Comparison of ENCODE assay signal across 15 mouse cellular contexts in genomic region chr17:80537136-80537535, GRCm38 (mm10). TPM values are rescaled to one million over a fixed set of nuclear protein-coding genes. Genes with fewer than 3 reads are reported as not detected.
DNase-seq lines count a peak whose midpoint lies in the region; ATAC-seq and TF ChIP-seq lines count a peak whose summit lies in the region.
"Had no signal": no experiment of that assay in that cellular context is flagged by ENCODE, and none has a peak within 500 bp of the region (broad histone marks: within the 10 kb centered on the region; RNA-seq: fewer than 3 reads in every experiment).

No protein-coding gene starts in this region.

- ATAC-seq in intestine, embryonic 14.5 days (replicated peaks; ENCODE audit: low FRiP score, low TSS enrichment, low read depth) = no peak
- no peak for ATAC-seq in intestine, embryonic 15.5 days
- ATAC-seq in midbrain, embryonic 11.5 days (ENCODE audit: low FRiP score) = no peak
- ATAC-seq in stomach, postnatal 0 days (ENCODE audit: low FRiP score, low TSS enrichment) = no peak
- ATAC-seq in midbrain, embryonic 15.5 days (replicated peaks) = no peak

- no peak for TF ChIP-seq EP300 in stomach, postnatal 0 days (optimal IDR thresholded peaks at IDR 0.05)

- no peaks in the 10 kb centered on the region for H3K9me3 ChIP-seq in intestine, embryonic 14.5 days (ENCODE audit: control insufficient read depth, low read length)
- H3K9me3 ChIP-seq in intestine, embryonic 15.5 days = no peaks in the 10 kb centered on the region
- no peaks in the 10 kb centered on the region for H3K9me3 ChIP-seq in midbrain, embryonic 10.5 days (replicated peaks)
- H3K9me3 ChIP-seq in midbrain, embryonic 11.5 days (ENCODE audit: control insufficient read depth, low read length) = no peaks in the 10 kb centered on the region
- H3K9me3 ChIP-seq in stomach, postnatal 0 days (ENCODE audit: control insufficient read depth, low read length) = no peaks in the 10 kb centered on the region
- no peaks in the 10 kb centered on the region for H3K9me3 ChIP-seq in midbrain, embryonic 15.5 days
- H3K9me3 ChIP-seq: forebrain, embryonic 12.5 days had no signal

- no peak overlapping the region for H3K9ac ChIP-seq in intestine, embryonic 14.5 days (ENCODE audit: low read length)
- H3K9ac ChIP-seq in intestine, embryonic 15.5 days = no peak overlapping the region
- no peak overlapping the region for H3K9ac ChIP-seq in midbrain, embryonic 11.5 days (ENCODE audit: low read length)
- no peak overlapping the region for H3K9ac ChIP-seq in stomach, postnatal 0 days (ENCODE audit: low read length)
- no peak overlapping the region for H3K9ac ChIP-seq in midbrain, embryonic 15.5 days
- H3K9ac ChIP-seq: forebrain, embryonic 12.5 days had no signal

- H3K36me3 ChIP-seq in intestine, embryonic 14.5 days (ENCODE audit: control insufficient read depth, insufficient read depth, low read length) = no peaks in the 10 kb centered on the region
- H3K36me3 ChIP-seq in intestine, embryonic 15.5 days = no peaks in the 10 kb centered on the region
- H3K36me3 ChIP-seq in midbrain, embryonic 10.5 days = no peaks in the 10 kb centered on the region
- H3K36me3 ChIP-seq in midbrain, embryonic 11.5 days (ENCODE audit: control insufficient read depth, insufficient read depth, low read length) = no peaks in the 10 kb centered on the region
- no peaks in the 10 kb centered on the region for H3K36me3 ChIP-seq in stomach, postnatal 0 days (ENCODE audit: control insufficient read depth, insufficient read depth, low read length)
- H3K36me3 ChIP-seq in midbrain, embryonic 15.5 days (replicated peaks) = no peaks in the 10 kb centered on the region
- H3K36me3 ChIP-seq: forebrain, embryonic 12.5 days had no signal

- H3K4me3 ChIP-seq in intestine, embryonic 14.5 days (ENCODE audit: low read depth, low read length) = no peak overlapping the region
- no peak overlapping the region for H3K4me3 ChIP-seq in intestine, embryonic 15.5 days (replicated peaks)
- no peak overlapping the region for H3K4me3 ChIP-seq in midbrain, embryonic 10.5 days
- H3K4me3 ChIP-seq in midbrain, embryonic 11.5 days (ENCODE audit: low read depth, low read length) = no peak overlapping the region
- no peak overlapping the region for H3K4me3 ChIP-seq in stomach, postnatal 0 days (ENCODE audit: low read depth, low read length)
- H3K4me3 ChIP-seq in midbrain, embryonic 15.5 days = no peak overlapping the region
- H3K4me3 ChIP-seq: forebrain, embryonic 12.5 days; myocyte had no signal

- no peak overlapping the region for H3K4me2 ChIP-seq in intestine, embryonic 14.5 days (ENCODE audit: low read length)
- H3K4me2 ChIP-seq in intestine, embryonic 15.5 days (replicated peaks) = no peak overlapping the region
- H3K4me2 ChIP-seq in midbrain, embryonic 11.5 days = no peak overlapping the region
- no peak overlapping the region for H3K4me2 ChIP-seq in stomach, postnatal 0 days (replicated peaks; ENCODE audit: low read depth)
- H3K4me2 ChIP-seq in midbrain, embryonic 15.5 days = no peak overlapping the region
- H3K4me2 ChIP-seq: forebrain, embryonic 12.5 days; heart, embryonic 11.5 days had no signal

- H3K27me3 ChIP-seq in intestine, embryonic 14.5 days (replicated peaks; ENCODE audit: control insufficient read depth, insufficient read depth, low read length) = no peaks in the 10 kb centered on the region
- H3K27me3 ChIP-seq in intestine, embryonic 15.5 days (replicated peaks) = no peaks in the 10 kb centered on the region
- no peaks in the 10 kb centered on the region for H3K27me3 ChIP-seq in midbrain, embryonic 10.5 days (ENCODE audit: low read depth, poor library complexity, severe bottlenecking)
- H3K27me3 ChIP-seq in midbrain, embryonic 11.5 days (ENCODE audit: control insufficient read depth, insufficient read depth, low read length) = no peaks in the 10 kb centered on the region
- H3K27me3 ChIP-seq in stomach, postnatal 0 days (ENCODE audit: control insufficient read depth, insufficient read depth, low read length) = no peaks in the 10 kb centered on the region
- no peaks in the 10 kb centered on the region for H3K27me3 ChIP-seq in midbrain, embryonic 15.5 days (replicated peaks)
- H3K27me3 ChIP-seq: forebrain, embryonic 12.5 days had no signal

- TF ChIP-seq CTCF in stomach, postnatal 0 days (IDR thresholded peaks at IDR 0.05; ENCODE audit: low read depth) = peak; percentile 18; the same call in 1 of the 2 replicates

- no peaks in the 10 kb centered on the region for H3K4me1 ChIP-seq in intestine, embryonic 14.5 days (replicated peaks; ENCODE audit: control insufficient read depth, insufficient read depth, low read length)
- H3K4me1 ChIP-seq in intestine, embryonic 15.5 days (replicated peaks) = no peaks in the 10 kb centered on the region
- H3K4me1 ChIP-seq in midbrain, embryonic 10.5 days = no peaks in the 10 kb centered on the region
- H3K4me1 ChIP-seq in midbrain, embryonic 11.5 days (ENCODE audit: control insufficient read depth, insufficient read depth, low read length) = no peaks in the 10 kb centered on the region
- no peaks in the 10 kb centered on the region for H3K4me1 ChIP-seq in stomach, postnatal 0 days (replicated peaks; ENCODE audit: control insufficient read depth, insufficient read depth)
- H3K4me1 ChIP-seq in midbrain, embryonic 15.5 days = no peaks in the 10 kb centered on the region
- H3K4me1 ChIP-seq: forebrain, embryonic 12.5 days had no signal

- DNase-seq in intestine, embryonic 14.5 days (ENCODE audit: low spot score) = peak; percentile 39
- DNase-seq in midbrain, embryonic 10.5 days (ENCODE audit: low spot score) = peak; percentile 11
- DNase-seq in midbrain, embryonic 11.5 days (ENCODE audit: low spot score, missing footprints) = no peak
- DNase-seq in NIH3T3 (ENCODE audit: low read depth) = peak; percentile 58
- DNase-seq in stomach, postnatal 0 days (ENCODE audit: low spot score) = no peak
- DNase-seq: adrenal gland, postnatal 14 days; heart, postnatal 4 days; kidney, adult 8-10 months; layer of hippocampus, adult 9-11 months; lung, adult 2 months had no signal

- WGBS in intestine, embryonic 14.5 days = 58% methylated on average over 6 of the region's 6 CpGs
- WGBS in intestine, embryonic 15.5 days = 68% methylated on average over 6 of the region's 6 CpGs
- WGBS in midbrain, embryonic 10.5 days = 69% methylated on average over 6 of the region's 6 CpGs
- WGBS in midbrain, embryonic 11.5 days = 62% methylated on average over 6 of the region's 6 CpGs
- 71% methylated on average over 6 of the region's 6 CpGs for WGBS in stomach, postnatal 0 days
- WGBS in midbrain, embryonic 15.5 days = 64% methylated on average over 6 of the region's 6 CpGs

- no peak overlapping the region for H3K27ac ChIP-seq in intestine, embryonic 14.5 days (ENCODE audit: low read depth)
- H3K27ac ChIP-seq in intestine, embryonic 15.5 days = no peak overlapping the region
- no peak overlapping the region for H3K27ac ChIP-seq in midbrain, embryonic 10.5 days (replicated peaks)
- H3K27ac ChIP-seq in midbrain, embryonic 11.5 days (ENCODE audit: low read depth, low read length) = no peak overlapping the region
- no peak overlapping the region for H3K27ac ChIP-seq in stomach, postnatal 0 days (replicated peaks)
- H3K27ac ChIP-seq in midbrain, embryonic 15.5 days = no peak overlapping the region
- H3K27ac ChIP-seq: forebrain, embryonic 12.5 days had no signal

RNA-seq across cellular contexts. Expression of gene Cdkl4, which starts 40.5 kb away (rescaled TPM):
- 0.51 and 0.62 TPM in 2 replicates for polyA plus RNA-seq in intestine, embryonic 14.5 days (2014; fragmentation: Nextera tagmentation; extraction: Ambion mirVana)
- 0.45 and 0.64 TPM in 2 replicates for polyA plus RNA-seq in intestine, embryonic 15.5 days (2015; fragmentation: Nextera tagmentation; extraction: Ambion mirVana)
- 1.8 and 2.0 TPM in 2 replicates for polyA plus RNA-seq in midbrain, embryonic 10.5 days (2016; fragmentation: Nextera tagmentation; extraction: Ambion mirVana)
- polyA plus RNA-seq in midbrain, embryonic 11.5 days (2014; fragmentation: Nextera tagmentation; extraction: Ambion mirVana) = 1.4 and 2.0 TPM in 2 replicates
- 0.05 and 0.08 TPM in 2 replicates for polyA plus RNA-seq in stomach, postnatal 0 days (2015; fragmentation: Nextera tagmentation; extraction: Ambion mirVana)
- 5.1 and 5.5 TPM in 2 replicates for polyA plus RNA-seq in midbrain, embryonic 15.5 days (2015; fragmentation: Nextera tagmentation; extraction: Ambion mirVana)
- polyA plus RNA-seq: heart, embryonic 11.5 days had no signal

RNA-seq across cellular contexts. Expression of gene Sos1, which starts 56.9 kb away (rescaled TPM):
- polyA plus RNA-seq in intestine, embryonic 14.5 days (2014; fragmentation: Nextera tagmentation; extraction: Ambion mirVana) = 8.1 and 8.4 TPM in 2 replicates
- 4.7 and 4.9 TPM in 2 replicates for polyA plus RNA-seq in intestine, embryonic 15.5 days (2015; fragmentation: Nextera tagmentation; extraction: Ambion mirVana)
- 3.8 and 4.5 TPM in 2 replicates for polyA plus RNA-seq in midbrain, embryonic 10.5 days (2016; fragmentation: Nextera tagmentation; extraction: Ambion mirVana)
- polyA plus RNA-seq in midbrain, embryonic 11.5 days (2014; fragmentation: Nextera tagmentation; extraction: Ambion mirVana) = 8.6 and 8.9 TPM in 2 replicates
- polyA plus RNA-seq in stomach, postnatal 0 days (2015; fragmentation: Nextera tagmentation; extraction: Ambion mirVana) = 2.2 TPM in 2 replicates
- 8.5 and 8.8 TPM in 2 replicates for polyA plus RNA-seq in midbrain, embryonic 15.5 days (2015; fragmentation: Nextera tagmentation; extraction: Ambion mirVana)

Comparison
In these comparisons a context has a peak if more than half of its experiments do, and no peak if none do; other contexts are left out.
1. DNase-seq: peak in intestine, embryonic 14.5 days (single experiment), midbrain, embryonic 10.5 days (single experiment) and NIH3T3 (single experiment); none in midbrain, embryonic 11.5 days (single experiment) and stomach, postnatal 0 days (single experiment).